Mouse (Mus musculus): ENCODE results near the gene Letm1. TPM values are rescaled to one million over a fixed set of nuclear protein-coding genes. Genes with fewer than 3 reads are reported as not detected.
A peak's percentile ranks its signal among the peaks of the same experiment; 100 is the strongest.

The Letm1 gene
- polyA plus RNA-seq, 1 experiment = 91.6 TPM

DNA sequence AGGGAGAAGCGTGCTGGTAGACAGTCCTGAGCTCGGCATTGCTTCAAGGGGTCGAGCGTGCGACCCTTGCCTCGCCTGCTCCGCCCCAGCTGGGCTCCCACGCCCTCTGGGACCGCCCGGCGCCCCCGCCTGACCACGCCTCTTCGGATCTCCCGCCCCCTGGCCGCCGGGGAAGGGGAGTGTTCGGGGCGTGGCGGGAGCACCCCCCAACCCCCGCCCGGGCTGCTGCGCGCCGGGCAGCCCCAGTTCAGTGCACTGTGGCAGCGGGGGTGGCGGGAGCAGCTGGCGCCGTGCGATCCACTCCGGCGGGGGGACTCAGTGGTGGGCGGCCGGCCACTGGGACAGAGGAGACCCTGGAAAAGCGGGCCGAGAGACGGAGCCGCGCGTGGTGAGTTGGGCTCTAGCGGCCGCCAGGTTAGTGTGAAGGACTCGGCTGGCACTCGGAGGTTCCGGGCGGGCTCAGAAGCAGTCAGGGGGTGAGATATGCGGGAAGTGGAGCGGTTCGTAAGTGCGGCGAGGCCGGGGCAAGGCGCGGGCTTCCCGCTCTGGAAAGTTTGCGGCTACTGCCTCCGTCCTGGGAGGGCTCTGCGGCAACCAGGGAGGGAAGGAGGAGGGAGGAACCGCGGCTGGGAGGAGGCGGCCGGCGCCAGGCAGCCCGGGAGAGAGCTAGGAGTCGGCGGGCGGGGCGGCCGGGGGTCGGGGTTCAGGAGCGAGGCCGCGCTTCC is 60.9 kb downstream of the Letm1 start, which contains the start of gene Fgfr3:
Gene Fgfr3 (plus strand): TSS at position 134 of the 725 bp plus-strand sequence.
- H3K27ac ChIP-seq (ENCODE audit: insufficient read depth, low read depth, low read length) = peak within 1 kb of the TSS; percentile 96
- TF ChIP-seq CTCF (conservative IDR thresholded peaks at IDR 0.05; ENCODE audit: insufficient read depth, insufficient read length, low read depth, low read length) = no peak
- TF ChIP-seq POLR2A (IDR thresholded peaks at IDR 0.05; ENCODE audit: low read depth, low read length) = peak; percentile 28
- WGBS = 1% methylated on average over 68 of the region's 73 CpGs
- peak within 1 kb of the TSS; percentile 88 for H3K4me3 ChIP-seq (ENCODE audit: insufficient read depth, low read depth, low read length)
- no peaks in the 10 kb centered on the region for H3K36me3 ChIP-seq (ENCODE audit: control insufficient read depth, insufficient read depth, low read length)
- peak; percentile 82 for DNase-seq
- H3K4me1 ChIP-seq (ENCODE audit: control insufficient read depth, insufficient read depth, low read length) = peaks cover 15% of the 10 kb centered on the region
- H3K27me3 ChIP-seq (replicated peaks; ENCODE audit: control insufficient read depth, insufficient read depth, low read length) = no peaks in the 10 kb centered on the region

DNA sequence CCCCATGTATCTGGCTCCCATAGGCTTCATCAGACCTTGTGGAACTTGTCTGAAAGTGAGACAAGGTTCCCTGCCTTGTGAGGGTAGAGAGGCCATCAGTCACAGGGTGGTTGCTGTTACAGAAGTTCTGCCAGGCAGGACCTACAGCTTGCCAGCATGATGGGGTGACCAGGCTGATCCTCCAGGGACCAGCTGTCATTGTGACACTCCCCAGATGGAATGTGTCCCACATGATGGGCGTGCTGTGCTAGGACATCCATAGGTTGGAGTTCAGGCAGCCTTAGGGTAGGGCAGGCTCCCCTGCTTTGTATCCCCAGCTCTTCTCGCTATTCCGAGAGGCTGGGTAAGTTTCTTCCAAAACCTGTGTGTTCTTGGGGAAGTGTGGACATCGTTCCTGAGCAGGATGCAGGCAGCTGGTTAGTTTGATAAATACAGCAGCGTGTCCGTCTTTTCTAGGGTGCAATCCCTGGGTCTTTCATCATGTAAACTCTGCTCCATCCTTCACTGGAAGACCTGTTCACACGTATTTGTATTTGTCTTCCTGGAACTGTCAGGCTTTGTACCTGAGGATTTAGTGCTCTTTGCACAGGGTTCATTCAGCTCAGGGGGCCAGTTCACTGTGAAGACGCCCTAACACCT is 61.6 kb downstream of the Letm1 start:
- Histone ChIP-seq H3K27me3 (replicated peaks; ENCODE audit: control insufficient read depth, insufficient read depth, low read length) (no peaks in the 10 kb centered on the region), H3K27ac (ENCODE audit: insufficient read depth, low read depth, low read length) (no peak overlapping the region), H3K36me3 (ENCODE audit: control insufficient read depth, insufficient read depth, low read length) (no peaks in the 10 kb centered on the region), H3K4me3 (ENCODE audit: insufficient read depth, low read depth, low read length) (peak overlapping the region; percentile 88), H3K4me1 (ENCODE audit: control insufficient read depth, insufficient read depth, low read length) (peaks cover 8% of the 10 kb centered on the region)
- DNase-seq = no peak
- TF ChIP-seq POLR2A (IDR thresholded peaks at IDR 0.05; ENCODE audit: low read depth, low read length) (no peak), CTCF (conservative IDR thresholded peaks at IDR 0.05; ENCODE audit: insufficient read depth, insufficient read length, low read depth, low read length) (no peak)
- 26% methylated on average over 8 of the region's 8 CpGs for WGBS

DNA sequence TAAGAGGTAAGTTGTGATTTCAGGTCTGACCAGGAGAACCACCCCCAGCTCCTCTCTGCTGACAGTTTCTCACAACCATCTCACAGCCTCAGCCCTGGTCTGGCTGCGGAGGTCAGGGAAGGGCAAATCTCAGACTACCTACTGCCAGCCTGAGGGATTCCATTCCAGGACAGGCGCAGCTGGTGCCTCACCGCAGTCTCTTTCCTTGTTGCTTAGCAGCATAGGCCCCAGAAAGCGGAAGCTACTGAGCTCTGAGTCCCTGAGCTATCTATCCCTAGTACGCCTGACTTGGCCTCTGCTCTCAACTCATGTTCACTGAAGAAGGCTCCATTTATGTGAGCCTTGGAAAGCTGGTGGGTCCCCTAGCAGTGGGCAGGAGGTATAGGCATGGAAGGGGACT is 64.2 kb downstream of the Letm1 start:
- TF ChIP-seq POLR2A (IDR thresholded peaks at IDR 0.05; ENCODE audit: low read depth, low read length) (no peak), CTCF (conservative IDR thresholded peaks at IDR 0.05; ENCODE audit: insufficient read depth, insufficient read length, low read depth, low read length) (no peak)
- Histone ChIP-seq H3K27ac (ENCODE audit: insufficient read depth, low read depth, low read length) (no peak overlapping the region), H3K27me3 (replicated peaks; ENCODE audit: control insufficient read depth, insufficient read depth, low read length) (no peaks in the 10 kb centered on the region), H3K4me3 (ENCODE audit: insufficient read depth, low read depth, low read length) (no peak overlapping the region), H3K36me3 (ENCODE audit: control insufficient read depth, insufficient read depth, low read length) (no peaks in the 10 kb centered on the region), H3K4me1 (ENCODE audit: control insufficient read depth, insufficient read depth, low read length) (peaks cover 3% of the 10 kb centered on the region; the same call in 1 of the 2 replicates)
- WGBS = 96% methylated on average over 5 of the region's 5 CpGs
- no peak for DNase-seq

DNA sequence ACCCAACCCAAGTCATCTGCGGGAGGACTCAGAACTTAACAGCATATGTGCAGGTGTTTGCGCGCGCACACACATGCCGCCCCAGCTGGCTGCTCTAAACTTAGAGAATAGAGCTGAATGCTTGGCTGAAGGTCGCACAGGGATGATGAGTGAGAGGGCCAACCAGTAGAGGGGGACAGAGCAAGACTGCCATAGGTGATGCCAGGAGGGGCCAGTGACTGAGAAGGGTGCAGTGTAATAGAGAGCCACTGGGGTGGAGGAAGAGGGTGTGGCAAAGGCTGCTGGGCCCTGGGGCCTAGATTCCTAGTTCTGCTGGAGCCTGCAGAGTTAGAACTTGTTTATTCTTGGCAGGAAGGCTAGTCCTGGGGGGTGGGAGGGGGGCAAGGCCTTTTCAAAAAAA is 66.2 kb downstream of the Letm1 start:
- Histone ChIP-seq H3K4me1 (ENCODE audit: control insufficient read depth, insufficient read depth, low read length) (peaks cover 3% of the 10 kb centered on the region; the same call in 1 of the 2 replicates), H3K27me3 (replicated peaks; ENCODE audit: control insufficient read depth, insufficient read depth, low read length) (no peaks in the 10 kb centered on the region), H3K36me3 (ENCODE audit: control insufficient read depth, insufficient read depth, low read length) (no peaks in the 10 kb centered on the region), H3K27ac (ENCODE audit: insufficient read depth, low read depth, low read length) (no peak overlapping the region), H3K4me3 (ENCODE audit: insufficient read depth, low read depth, low read length) (no peak overlapping the region)
- DNase-seq = no peak
- WGBS = 89% methylated on average over 6 of the region's 6 CpGs
- TF ChIP-seq POLR2A (IDR thresholded peaks at IDR 0.05; ENCODE audit: low read depth, low read length) = no peak
- no peak for TF ChIP-seq CTCF (conservative IDR thresholded peaks at IDR 0.05; ENCODE audit: insufficient read depth, insufficient read length, low read depth, low read length)

DNA sequence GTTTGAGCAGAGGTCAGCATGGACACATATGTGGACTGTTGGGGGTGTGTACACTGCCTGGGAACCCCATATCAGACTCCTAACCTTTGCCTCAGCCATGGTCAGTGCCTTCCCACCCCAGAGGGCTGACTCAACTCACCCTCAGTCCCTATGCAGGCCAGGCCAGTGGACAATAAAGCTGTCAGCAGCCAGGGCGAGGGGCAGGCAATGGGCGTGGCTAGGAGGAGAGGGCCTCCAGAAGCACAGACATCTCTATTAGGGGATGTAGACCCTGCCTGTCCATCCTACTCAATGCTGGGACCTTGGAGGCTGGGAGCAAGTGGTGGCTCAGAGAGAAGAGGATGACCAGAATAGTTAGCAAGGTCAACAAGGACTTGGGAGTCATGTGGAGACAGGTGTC is 67.4 kb downstream of the Letm1 start:
- TF ChIP-seq CTCF (conservative IDR thresholded peaks at IDR 0.05; ENCODE audit: insufficient read depth, insufficient read length, low read depth, low read length) (no peak), POLR2A (IDR thresholded peaks at IDR 0.05; ENCODE audit: low read depth, low read length) (no peak)
- Histone ChIP-seq H3K4me1 (ENCODE audit: control insufficient read depth, insufficient read depth, low read length) (no peaks in the 10 kb centered on the region), H3K27me3 (replicated peaks; ENCODE audit: control insufficient read depth, insufficient read depth, low read length) (no peaks in the 10 kb centered on the region), H3K27ac (ENCODE audit: insufficient read depth, low read depth, low read length) (no peak overlapping the region), H3K36me3 (ENCODE audit: control insufficient read depth, insufficient read depth, low read length) (no peaks in the 10 kb centered on the region), H3K4me3 (ENCODE audit: insufficient read depth, low read depth, low read length) (no peak overlapping the region)
- WGBS = 59% methylated on average over 2 of the region's 2 CpGs
- DNase-seq = no peak

DNA sequence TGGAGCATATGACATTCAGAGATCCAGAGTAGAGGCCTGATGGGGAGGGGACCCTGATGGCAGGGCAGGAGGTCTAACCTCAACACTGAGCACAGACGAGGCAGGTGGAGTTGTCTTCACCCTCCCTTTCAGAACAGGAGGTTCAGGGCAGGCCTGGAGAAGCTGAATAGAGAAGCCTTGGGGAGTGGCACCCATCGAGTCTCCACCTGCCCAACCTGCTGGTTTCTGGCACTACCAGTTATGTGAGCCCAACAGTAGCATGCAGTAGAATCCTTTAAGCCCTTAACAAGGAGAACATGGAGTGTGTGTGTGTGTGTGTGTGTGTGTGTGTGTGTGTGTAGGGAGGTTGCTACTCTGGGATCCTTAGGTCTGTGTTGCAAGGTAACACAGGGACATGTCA is 70.1 kb downstream of the Letm1 start:
- no peak overlapping the region for H3K4me3 ChIP-seq (ENCODE audit: insufficient read depth, low read depth, low read length)
- no peak for DNase-seq
- no peak overlapping the region for H3K27ac ChIP-seq (ENCODE audit: insufficient read depth, low read depth, low read length)
- TF ChIP-seq CTCF (conservative IDR thresholded peaks at IDR 0.05; ENCODE audit: insufficient read depth, insufficient read length, low read depth, low read length) (no peak), POLR2A (IDR thresholded peaks at IDR 0.05; ENCODE audit: low read depth, low read length) (no peak)
- 82% methylated on average over 2 of the region's 2 CpGs for WGBS
- no peaks in the 10 kb centered on the region for H3K36me3 ChIP-seq (ENCODE audit: control insufficient read depth, insufficient read depth, low read length)
- H3K27me3 ChIP-seq (replicated peaks; ENCODE audit: control insufficient read depth, insufficient read depth, low read length) = no peaks in the 10 kb centered on the region
- H3K4me1 ChIP-seq (ENCODE audit: control insufficient read depth, insufficient read depth, low read length) = no peaks in the 10 kb centered on the region

DNA sequence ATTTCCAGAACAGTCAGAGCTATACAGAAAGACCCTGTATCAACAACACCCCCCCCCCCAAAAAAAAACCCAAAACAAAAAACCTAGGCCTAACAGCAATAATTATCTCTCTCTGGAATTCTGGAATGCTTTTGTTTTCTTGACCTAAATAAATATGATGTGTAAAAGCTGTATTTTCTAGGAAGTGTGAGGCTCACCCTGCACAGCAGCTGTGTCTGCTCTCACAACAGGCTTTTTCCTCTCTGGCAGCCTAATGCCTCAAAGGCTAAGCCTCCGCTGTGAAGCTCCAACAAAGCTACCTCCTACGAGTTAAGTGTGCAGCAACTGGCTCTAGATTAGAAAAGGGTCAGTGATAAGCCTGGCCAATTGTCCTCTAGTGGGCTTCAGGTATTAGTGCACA is 73.6 kb downstream of the Letm1 start:
- no peak for TF ChIP-seq POLR2A (IDR thresholded peaks at IDR 0.05; ENCODE audit: low read depth, low read length)
- TF ChIP-seq CTCF (conservative IDR thresholded peaks at IDR 0.05; ENCODE audit: insufficient read depth, insufficient read length, low read depth, low read length) = no peak
- Histone ChIP-seq H3K4me3 (ENCODE audit: insufficient read depth, low read depth, low read length) (no peak overlapping the region), H3K27me3 (replicated peaks; ENCODE audit: control insufficient read depth, insufficient read depth, low read length) (no peaks in the 10 kb centered on the region), H3K36me3 (ENCODE audit: control insufficient read depth, insufficient read depth, low read length) (no peaks in the 10 kb centered on the region), H3K27ac (ENCODE audit: insufficient read depth, low read depth, low read length) (no peak overlapping the region), H3K4me1 (ENCODE audit: control insufficient read depth, insufficient read depth, low read length) (peaks cover 13% of the 10 kb centered on the region; the same call in 1 of the 2 replicates)
- 86% methylated on average over 2 of the region's 2 CpGs for WGBS
- DNase-seq = no peak

All from kidney, adult 2 months (tissue).